Mouse (Mus musculus): ENCODE results near the gene Abhd12. TPM values are rescaled to one million over a fixed set of nuclear protein-coding genes. Genes with fewer than 3 reads are reported as not detected.

The Abhd12 gene
- total and polyA plus RNA-seq, 3 experiments, result 45.5 to 82.0 (median 79.2) TPM

DNA sequence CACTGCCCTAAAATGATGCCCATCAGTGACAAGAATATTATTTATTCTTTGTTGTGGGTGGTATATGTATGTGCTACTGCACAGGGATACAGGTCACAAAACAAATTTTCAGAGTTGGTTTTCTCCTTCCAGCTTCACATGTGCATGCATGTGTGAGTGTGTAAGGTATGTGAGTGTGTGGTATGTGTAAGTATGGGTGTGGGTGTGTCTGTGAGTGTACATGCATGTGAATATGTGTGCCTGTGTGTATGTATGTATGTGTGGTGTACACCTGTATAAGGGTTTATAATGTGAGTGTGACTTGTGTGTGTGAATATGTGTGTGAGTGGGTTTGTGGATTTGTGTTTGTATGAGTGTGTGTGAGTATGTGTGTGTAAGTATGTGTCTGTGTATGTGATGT, 49.4 kb downstream of the Abhd12 start:
- no peak for DNase-seq

DNA sequence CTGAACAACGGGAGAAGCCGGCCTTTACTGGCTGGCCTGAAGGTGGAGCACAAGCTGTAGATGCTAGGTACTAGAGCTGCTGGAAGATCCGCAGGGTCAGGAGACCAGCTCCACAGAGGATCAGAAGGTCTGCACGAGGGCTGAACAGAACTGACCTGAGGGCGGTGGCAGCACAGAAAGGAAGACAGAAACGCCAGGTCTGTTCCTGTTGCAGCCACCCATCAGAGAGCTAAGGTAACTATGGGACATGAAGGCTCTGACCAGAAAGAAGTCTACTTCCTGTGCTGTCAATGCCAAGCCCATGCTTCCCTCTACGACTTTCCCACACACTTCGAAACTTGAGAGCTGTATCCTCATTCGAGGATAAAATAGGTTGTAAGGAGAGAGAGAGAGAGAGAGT, 53.3 kb downstream of the Abhd12 start:
- DNase-seq, result no peak

DNA sequence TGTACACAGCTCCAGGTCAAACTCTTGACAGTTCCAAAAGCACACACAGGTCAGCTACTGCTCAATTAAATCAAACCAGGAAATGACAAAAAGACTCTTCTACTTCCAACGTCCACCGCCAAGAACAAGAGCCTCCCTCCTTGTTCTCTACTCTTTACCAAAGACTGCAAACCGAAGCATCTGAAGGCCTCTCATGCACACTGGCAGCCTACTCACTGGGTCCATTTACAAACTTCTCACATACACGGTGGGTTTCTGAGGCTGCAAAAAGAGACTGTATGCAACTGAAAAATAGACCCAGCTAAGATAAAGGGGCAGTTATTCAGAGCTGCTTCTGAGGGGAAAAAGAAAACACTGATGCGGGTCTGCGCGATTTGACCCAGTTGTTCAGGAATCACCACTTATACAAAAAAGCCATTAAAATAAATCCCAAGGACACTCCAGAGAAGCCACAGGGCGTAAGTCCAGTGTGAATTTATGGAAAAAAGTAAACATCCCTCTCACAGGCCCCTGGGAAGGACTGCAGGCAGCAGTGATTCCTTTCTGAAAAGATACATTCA, 57.0 kb downstream of the Abhd12 start:
- DNase-seq, result no peak

- no peak for DNase-seq
Observed at GRCm38 (mm10) chr2:150844798-150845197, 59.7 kb downstream of the Abhd12 start.

DNA sequence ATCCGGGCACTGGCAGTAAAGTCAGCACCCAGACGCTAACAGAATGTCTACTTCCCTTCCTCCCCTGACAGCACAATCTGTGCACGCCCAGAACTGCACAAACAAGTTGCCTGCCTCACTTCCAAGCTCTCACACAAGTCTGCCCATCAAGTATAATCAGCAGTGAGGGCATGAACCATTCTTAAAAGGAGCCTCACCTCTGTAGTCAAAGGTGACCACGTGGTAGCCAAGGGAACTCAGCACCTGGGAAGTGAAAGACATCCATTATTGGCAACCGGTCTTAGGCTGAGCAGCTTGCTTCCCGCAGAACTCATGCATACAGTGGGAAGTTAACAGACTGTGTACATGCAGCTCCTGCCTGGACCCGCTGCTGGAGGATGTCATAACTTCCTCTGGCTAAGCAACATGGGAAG, 62.5 kb downstream of the Abhd12 start:
- DNase-seq, result no peak

GRCm38 (mm10) chr2:150841109-150841508, 63.4 kb downstream of the Abhd12 start:
- no peak for DNase-seq

- DNase-seq, result peak; percentile 76
Observed at GRCm38 (mm10) chr2:150839686-150840471, 64.7 kb downstream of the Abhd12 start.

GRCm38 (mm10) chr2:150837781-150838180, 66.8 kb downstream of the Abhd12 start:
- no peak for DNase-seq

DNA sequence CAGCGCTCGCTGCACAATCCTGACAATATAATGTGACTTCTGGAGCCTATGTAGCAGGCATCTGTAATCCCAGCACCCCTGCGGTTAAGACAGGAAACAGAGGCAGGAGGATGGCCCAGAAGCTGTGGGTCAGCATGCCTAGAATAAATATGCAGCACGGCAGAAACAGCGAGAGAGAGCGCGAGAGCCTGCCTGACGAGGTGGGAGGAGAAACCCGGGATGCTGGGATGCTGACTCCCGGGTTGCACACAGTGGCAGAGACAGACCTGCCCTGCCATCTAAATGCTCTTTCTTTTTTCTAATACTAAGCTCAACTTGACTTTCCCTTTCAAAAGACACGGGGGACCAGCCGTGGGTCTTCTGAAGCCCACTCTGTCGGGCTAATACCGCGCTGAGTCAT, 67.6 kb downstream of the Abhd12 start:
- no peak for DNase-seq

GRCm38 (mm10) chr2:150835975-150836374, 68.6 kb downstream of the Abhd12 start:
- DNase-seq, result no peak

DNA sequence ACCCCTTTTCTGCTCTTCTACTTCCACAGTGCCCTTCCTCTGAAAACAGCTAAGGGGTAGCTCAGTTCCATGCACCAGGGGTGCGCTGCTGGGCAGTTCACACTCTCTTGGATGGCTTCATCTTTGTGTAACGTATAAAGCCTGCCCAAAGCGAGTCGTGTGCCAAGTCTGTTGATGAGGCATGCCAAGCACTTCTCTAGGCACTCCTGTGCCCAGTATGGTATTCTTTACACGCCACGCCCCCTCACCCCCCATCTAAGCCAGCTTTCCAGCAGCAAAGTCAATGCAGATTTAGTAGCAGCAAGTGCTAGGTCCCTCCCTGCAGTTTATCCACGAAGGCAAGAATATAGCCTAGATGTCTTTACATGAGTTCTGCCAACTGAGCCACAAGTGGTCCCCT, 69.9 kb downstream of the Abhd12 start:
- no peak for DNase-seq

- DNase-seq, result no peak
Observed at GRCm38 (mm10) chr2:150832029-150832428, 72.5 kb downstream of the Abhd12 start.

DNA sequence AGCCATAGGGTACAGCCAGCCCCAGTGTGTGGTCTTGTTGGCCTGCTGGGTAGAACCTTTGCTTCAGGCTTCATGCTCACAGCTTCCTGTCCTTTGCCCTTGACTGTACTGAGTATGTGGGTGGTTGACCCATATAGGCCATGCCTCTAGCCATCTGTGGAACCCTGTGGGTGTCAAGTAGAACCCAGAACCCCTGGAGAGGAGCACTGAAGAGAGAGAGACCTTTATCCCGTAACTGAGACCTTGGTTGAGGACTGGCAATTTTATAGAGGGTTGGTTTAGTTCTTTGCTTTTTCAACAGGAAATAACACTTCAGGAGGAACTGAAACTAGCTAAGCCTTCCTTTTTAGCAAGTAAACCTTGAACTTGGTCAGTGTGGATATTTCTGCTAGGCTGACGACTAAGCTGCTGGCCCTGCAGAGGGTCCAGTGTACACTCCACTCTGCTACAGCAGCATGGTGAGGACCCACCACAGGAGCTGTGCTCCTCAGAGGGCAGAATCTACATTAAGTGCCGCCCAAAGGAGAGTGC, 73.6 kb downstream of the Abhd12 start:
- DNase-seq, result no peak

DNA sequence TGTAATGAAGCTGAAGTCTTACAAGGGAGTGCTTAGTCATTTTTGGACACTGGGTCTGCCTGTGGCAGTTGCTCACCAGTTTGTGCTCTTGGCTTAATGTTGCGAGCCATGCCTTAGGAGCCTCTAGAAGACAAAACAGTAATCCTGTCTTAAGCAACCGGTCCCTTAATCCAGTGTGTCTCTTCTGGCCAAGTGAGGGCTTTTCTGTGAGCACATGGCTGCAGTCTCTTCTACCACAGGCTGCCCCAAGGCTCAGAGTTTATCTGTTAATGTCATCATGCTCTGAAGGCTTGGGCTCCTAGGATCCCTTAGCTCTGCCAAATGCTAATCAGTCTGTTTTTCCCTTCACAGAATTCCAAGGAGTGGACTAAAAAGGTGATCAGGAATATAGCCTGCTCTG, 74.5 kb downstream of the Abhd12 start:
- DNase-seq, result no peak

- DNase-seq, result no peak
Observed at GRCm38 (mm10) chr2:150828654-150829053, 75.9 kb downstream of the Abhd12 start.

DNA sequence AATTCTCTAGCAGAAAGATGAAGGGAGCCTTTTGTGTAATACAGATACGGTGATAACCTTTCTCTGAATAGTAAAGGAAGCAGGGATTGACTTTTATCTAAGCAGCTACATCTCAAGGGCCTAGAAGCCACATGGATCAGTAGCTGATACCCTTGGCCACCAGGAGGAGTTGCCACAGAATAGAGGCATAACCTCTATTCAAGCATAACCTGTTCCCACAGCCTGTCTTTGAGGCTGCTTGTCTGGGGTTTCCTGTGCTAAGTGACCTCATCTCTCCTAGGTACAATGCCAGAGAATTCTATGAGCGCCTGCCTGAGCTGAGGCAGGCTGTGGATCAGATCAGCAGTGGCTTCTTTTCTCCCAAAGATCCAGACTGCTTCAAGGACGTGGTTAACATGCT, 76.4 kb downstream of the Abhd12 start:
- no peak for DNase-seq

DNA sequence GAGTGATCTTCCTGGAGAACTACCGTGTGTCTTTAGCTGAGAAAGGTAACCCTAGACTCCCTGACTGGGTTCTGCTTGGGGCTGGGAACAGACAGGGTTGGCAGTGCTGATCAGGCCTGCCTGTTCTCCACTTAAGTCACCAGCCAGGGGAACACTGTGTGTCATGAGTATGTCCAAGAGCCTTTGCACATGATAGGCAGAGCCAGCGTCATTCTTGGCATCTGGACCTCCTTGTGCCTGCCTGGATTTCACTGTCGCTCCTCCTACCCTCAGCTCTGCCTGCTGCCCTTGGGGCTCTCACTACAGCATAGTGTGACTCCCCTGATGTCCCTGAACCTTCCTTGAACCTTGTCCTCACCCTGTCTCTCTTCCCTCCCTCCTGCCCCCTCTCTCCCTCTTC, 78.1 kb downstream of the Abhd12 start:
- peak; percentile 84 for DNase-seq

DNA sequence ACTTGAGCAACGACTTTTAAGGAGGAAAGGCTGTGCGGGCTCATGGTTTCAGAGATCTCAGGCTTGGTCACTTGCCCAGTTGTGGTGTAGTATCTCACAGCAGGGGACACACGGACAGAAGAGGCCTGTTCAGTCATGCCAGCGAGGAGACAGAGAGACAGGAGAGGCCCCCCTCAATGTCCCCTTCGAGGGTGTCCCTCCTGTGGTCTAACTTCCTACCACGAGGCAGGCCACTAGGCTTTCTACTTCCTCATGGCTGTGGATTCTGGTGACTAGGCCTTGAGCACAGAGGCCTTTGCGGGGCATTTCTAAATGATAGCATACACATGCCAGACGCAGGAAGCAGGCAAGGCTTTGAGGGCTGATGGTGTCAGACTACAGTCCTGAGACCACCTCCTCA, 81.6 kb downstream of the Abhd12 start:
- no peak for DNase-seq

DNA sequence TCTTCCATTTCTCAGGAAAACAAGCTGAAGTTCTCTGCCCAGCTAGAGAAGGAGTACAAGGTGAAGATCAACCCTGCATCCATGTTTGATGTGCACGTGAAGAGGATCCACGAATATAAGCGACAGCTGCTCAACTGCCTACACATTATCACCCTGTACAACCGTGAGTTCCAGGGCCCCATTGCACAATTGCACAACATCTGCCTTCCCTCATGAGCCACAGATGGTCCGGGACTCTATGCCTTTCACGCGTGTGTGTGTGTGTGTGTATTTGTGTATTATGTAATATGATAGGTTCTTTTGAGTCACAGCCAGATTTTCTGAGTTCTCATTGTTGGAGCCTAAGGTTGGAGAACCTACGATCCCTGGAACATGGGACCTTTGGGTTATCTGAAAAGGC, 83.8 kb downstream of the Abhd12 start:
- no peak for DNase-seq

DNA sequence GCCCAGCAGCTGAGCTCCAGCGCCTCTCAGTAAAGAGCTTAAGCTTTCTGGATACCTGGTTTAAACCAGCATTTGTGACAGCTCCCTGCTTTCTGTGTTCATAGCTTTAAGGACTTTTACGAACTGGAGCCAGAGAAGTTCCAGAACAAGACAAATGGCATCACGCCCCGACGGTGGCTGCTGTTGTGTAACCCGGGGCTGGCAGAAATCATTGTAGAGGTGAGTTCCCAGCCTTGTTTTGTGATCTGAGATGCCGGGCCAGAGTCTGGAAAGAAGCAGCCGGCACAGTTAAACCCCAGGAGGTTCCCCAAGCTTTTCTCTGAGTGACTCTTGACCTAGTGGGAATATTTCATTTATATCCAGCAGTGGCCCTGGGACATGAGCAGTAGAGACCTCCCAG, 85.8 kb downstream of the Abhd12 start:
- peak; percentile 33 for DNase-seq

GRCm38 (mm10) chr2:150816676-150817402, 87.7 kb downstream of the Abhd12 start:
- peak; percentile 58 for DNase-seq

- no peak for DNase-seq
Observed at GRCm38 (mm10) chr2:150812816-150813215, 91.7 kb downstream of the Abhd12 start.

DNA sequence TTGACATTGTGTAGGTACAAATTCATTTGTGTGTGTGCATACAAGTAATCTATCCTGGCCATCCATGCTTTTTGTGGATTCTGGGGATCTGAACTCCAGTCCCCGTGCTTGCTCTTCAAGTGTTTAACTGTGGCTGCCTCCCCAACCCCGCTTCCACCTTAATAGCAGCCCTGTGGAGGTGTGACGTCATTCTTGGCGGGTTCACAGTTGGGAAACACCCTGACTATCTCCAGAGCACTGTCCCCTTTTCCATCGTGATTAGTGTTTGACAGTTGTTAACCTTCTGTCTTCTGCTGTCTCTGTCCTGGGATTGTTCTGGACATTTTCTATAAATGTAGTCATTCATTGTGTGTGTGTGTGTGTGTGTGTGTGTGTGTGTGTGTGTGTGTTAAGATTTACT, 93.9 kb downstream of the Abhd12 start:
- DNase-seq, result no peak

Data from adrenal gland, adult 2 months (tissue).